Mouse (Mus musculus): ENCODE data around the gene Alyref2.

GRCm38 (mm10) chr1:171515039-171515438 lies 11.8 kb downstream of the Alyref2 start:
- TF ChIP-seq MAFK (IDR thresholded peaks at IDR 0.05; ENCODE audit: insufficient read depth, low read depth, low read length) (no peak), CHD2 (IDR thresholded peaks at IDR 0.05; ENCODE audit: low read depth, low read length) (no peak), HCFC1 (IDR thresholded peaks at IDR 0.05; ENCODE audit: borderline replicate concordance, insufficient read depth, low read length) (no peak), ZC3H11A (IDR thresholded peaks at IDR 0.05; ENCODE audit: borderline replicate concordance, low read depth, low read length) (no peak), ZNF384 (IDR thresholded peaks at IDR 0.05; ENCODE audit: low read depth, low read length) (no peak)

Measured in ES-E14 (cell line).